Mouse (Mus musculus): ENCODE results near the gene Cdc37l1. TPM values are rescaled to one million over a fixed set of nuclear protein-coding genes. Genes with fewer than 3 reads are reported as not detected.

Cdc37l1 gene
- polyA plus RNA-seq, 1 experiment from 2014 or later: 52.4 TPM

DNA sequence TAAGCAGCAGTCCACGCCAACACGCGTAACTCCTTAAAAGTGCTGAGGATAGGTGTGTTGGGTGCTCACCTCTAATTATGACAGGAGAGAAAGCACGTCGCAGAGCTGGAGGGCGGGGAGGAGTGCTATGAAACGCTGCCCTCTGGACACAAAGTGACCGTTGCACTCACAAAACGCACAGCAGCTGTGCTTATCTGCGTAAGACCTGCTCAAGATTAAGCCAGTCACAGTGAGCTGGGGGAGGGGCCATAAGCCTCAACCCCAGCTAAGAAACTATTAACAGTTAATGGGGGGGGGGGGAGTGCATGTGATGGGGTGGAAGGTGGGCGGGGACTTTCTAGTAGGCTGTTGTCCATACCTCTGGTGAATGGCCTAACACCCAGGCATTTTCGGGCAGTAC is 62.6 kb downstream of the Cdc37l1 start:
- Histone ChIP-seq H3K27ac (no peak overlapping the region), H3K9ac (no peak overlapping the region), H3K36me3 (no peaks in the 10 kb centered on the region), H3K4me2 (no peak overlapping the region), H3K4me1 (replicated peaks) (0 out of 2 replicates have a peak, but pooled peaks cover 4% of the 10 kb centered on the region), H3K27me3 (no peaks in the 10 kb centered on the region), H3K4me3 (no peak overlapping the region), H3K9me3 (no peaks in the 10 kb centered on the region)
- no peak for ATAC-seq (ENCODE audit: low FRiP score)
- 90% methylated on average over 12 of the region's 12 CpGs for WGBS

DNA sequence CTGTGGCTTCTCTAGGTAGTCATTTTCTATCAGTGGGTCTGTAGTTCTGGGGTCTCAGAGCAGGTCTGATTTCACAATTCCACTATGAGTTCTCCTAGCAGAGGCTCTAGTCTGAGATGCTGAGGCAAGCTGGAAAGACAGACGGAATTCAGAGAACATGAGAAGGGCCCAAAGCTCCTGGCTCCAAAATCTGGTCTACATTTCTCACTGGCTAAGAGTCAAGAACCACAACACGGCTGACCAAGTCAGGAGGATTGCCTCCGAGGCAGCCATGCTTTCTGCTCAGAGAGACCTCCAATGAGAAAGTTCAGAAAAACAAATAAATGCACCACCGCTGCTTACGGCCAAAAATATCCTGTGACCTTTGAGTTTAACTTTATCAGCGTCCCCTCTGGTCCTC is 64.4 kb downstream of the Cdc37l1 start:
- Histone ChIP-seq H3K27me3 (no peaks in the 10 kb centered on the region), H3K9ac (no peak overlapping the region), H3K9me3 (no peaks in the 10 kb centered on the region), H3K27ac (no peak overlapping the region), H3K4me1 (replicated peaks) (no peaks in the 10 kb centered on the region), H3K4me2 (no peak overlapping the region), H3K4me3 (no peak overlapping the region), H3K36me3 (no peaks in the 10 kb centered on the region)
- no peak for ATAC-seq (ENCODE audit: low FRiP score)
- 84% methylated on average over 6 of the region's 6 CpGs for WGBS

DNA sequence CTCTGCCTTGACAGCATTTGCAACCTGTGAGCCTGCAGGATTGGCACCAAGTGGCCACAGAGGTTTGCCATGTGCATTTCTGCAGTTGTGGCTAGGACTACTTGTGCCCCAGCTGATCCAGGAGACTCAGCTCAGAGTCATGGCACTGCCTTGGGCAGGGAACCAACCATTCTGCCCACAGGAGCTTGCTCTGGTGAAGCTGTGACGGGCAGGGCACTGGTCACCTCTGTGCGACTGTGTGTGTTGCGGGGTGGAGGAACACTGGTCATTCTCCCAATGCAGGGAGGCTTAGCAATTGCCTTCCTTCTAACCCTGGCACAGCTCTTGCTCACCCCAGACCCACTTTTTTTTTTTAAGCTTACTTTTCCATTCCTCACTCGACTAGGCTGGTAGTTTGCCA is 65.3 kb downstream of the Cdc37l1 start:
- no peak overlapping the region for H3K4me3 ChIP-seq
- H3K27ac ChIP-seq: no peak overlapping the region
- H3K4me2 ChIP-seq: no peak overlapping the region
- H3K9ac ChIP-seq: no peak overlapping the region
- no peaks in the 10 kb centered on the region for H3K4me1 ChIP-seq (replicated peaks)
- H3K9me3 ChIP-seq: no peaks in the 10 kb centered on the region
- H3K27me3 ChIP-seq: no peaks in the 10 kb centered on the region
- H3K36me3 ChIP-seq: no peaks in the 10 kb centered on the region
- no peak for ATAC-seq (ENCODE audit: low FRiP score)
- 88% methylated on average over 4 of the region's 4 CpGs for WGBS

DNA sequence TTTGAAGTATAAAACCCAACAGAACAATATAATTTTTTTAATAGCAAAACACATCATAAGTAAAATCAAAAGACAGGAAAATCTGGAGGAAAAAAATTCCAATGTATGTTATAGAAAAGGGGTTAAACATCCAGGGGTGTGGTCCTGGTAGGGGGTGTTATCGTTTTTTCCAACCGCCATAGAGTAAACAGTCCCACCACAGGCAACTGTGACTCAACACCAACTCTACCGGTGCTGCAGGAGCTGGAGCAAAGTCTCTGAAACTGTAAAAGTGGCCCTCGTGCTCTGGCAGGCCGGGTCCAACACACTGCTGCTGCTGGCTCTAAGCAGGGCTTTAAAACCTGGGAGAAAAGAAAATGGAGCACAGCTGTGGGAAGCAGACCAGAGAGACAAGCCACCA is 68.6 kb downstream of the Cdc37l1 start:
- Histone ChIP-seq H3K9me3 (no peaks in the 10 kb centered on the region), H3K4me3 (no peak overlapping the region), H3K36me3 (no peaks in the 10 kb centered on the region), H3K27ac (no peak overlapping the region), H3K9ac (no peak overlapping the region), H3K4me1 (replicated peaks) (0 out of 2 replicates have a peak, but pooled peaks cover under 1% of the 10 kb centered on the region), H3K4me2 (no peak overlapping the region), H3K27me3 (no peaks in the 10 kb centered on the region)
- 88% methylated on average over 5 of the region's 5 CpGs for WGBS
- ATAC-seq (ENCODE audit: low FRiP score): no peak

DNA sequence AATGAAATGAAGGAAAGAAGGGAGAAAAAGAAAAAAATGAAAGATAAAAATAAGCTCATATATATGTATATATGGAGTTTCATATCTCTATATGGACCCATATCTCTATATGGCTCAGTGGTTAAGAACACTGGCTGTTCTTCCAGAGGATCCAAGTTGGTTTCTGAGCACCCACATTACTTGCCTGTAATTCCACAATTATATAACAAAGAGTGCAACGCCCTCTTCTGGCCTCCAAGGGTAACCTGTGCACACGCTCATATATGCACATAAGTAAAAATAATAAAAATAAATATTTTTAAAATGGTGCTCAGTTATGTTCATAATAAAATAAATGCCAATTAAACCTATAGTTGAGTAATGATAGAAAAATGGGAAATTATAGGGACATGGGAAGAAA is 69.5 kb downstream of the Cdc37l1 start:
- Histone ChIP-seq H3K4me3 (no peak overlapping the region), H3K36me3 (no peaks in the 10 kb centered on the region), H3K9ac (no peak overlapping the region), H3K4me2 (no peak overlapping the region), H3K4me1 (replicated peaks) (0 out of 2 replicates have a peak, but pooled peaks cover 7% of the 10 kb centered on the region), H3K27me3 (no peaks in the 10 kb centered on the region), H3K27ac (no peak overlapping the region), H3K9me3 (no peaks in the 10 kb centered on the region)
- ATAC-seq (ENCODE audit: low FRiP score): no peak
- 91% methylated on average over 2 of the region's 2 CpGs for WGBS

DNA sequence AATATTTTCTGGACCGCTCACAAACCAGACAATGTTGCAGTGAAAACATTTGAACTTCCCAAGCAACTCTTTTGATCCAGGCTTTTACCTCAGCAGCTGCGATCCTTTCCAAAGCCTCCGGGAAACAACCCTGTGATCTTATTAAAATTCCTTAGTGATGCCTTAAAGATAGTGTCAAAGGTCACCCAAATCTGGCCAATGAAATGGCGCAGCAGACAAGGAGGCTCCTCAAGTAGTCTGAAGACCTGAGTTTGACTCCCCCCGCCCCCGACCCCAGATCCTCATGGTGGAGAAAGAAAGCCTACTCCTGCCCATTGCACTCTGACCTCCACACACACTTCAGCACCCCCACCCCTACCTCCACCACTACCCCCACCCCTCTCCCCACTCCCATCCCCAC is 70.1 kb downstream of the Cdc37l1 start:
- no peaks in the 10 kb centered on the region for H3K9me3 ChIP-seq
- H3K4me3 ChIP-seq: no peak overlapping the region
- no peaks in the 10 kb centered on the region for H3K27me3 ChIP-seq
- H3K4me1 ChIP-seq (replicated peaks): 0 out of 2 replicates have a peak, but pooled peaks cover 7% of the 10 kb centered on the region
- H3K9ac ChIP-seq: no peak overlapping the region
- ATAC-seq (ENCODE audit: low FRiP score): no peak
- H3K27ac ChIP-seq: no peak overlapping the region
- WGBS: 35% methylated on average over 6 of the region's 6 CpGs
- no peak overlapping the region for H3K4me2 ChIP-seq
- H3K36me3 ChIP-seq: no peaks in the 10 kb centered on the region

DNA sequence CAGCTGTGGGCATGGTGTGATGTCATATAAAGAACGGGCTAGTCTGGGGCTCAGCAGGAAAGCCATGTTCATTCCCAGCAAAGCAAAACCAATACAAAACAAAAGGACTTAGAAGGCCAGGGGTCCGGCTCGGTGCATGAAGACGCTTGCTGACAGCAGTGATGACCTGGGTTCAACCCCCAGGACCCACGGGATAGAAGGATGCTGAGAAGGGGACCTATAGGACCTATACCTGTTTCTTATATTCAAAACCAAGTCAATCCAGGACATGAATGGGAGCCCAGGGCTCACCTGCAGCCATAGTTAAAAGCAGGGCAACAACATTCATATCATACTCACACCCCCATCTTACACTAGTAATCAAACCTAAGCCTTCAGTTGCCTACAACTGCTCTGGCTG is 72.9 kb downstream of the Cdc37l1 start:
- Histone ChIP-seq H3K27me3 (no peaks in the 10 kb centered on the region), H3K9me3 (no peaks in the 10 kb centered on the region), H3K27ac (no peak overlapping the region), H3K4me3 (no peak overlapping the region), H3K9ac (no peak overlapping the region), H3K4me1 (replicated peaks) (peaks cover 15% of the 10 kb centered on the region; the same call in 1 of the 2 replicates), H3K36me3 (no peaks in the 10 kb centered on the region), H3K4me2 (no peak overlapping the region)
- 73% methylated on average over 5 of the region's 5 CpGs for WGBS
- no peak for ATAC-seq (ENCODE audit: low FRiP score)

DNA sequence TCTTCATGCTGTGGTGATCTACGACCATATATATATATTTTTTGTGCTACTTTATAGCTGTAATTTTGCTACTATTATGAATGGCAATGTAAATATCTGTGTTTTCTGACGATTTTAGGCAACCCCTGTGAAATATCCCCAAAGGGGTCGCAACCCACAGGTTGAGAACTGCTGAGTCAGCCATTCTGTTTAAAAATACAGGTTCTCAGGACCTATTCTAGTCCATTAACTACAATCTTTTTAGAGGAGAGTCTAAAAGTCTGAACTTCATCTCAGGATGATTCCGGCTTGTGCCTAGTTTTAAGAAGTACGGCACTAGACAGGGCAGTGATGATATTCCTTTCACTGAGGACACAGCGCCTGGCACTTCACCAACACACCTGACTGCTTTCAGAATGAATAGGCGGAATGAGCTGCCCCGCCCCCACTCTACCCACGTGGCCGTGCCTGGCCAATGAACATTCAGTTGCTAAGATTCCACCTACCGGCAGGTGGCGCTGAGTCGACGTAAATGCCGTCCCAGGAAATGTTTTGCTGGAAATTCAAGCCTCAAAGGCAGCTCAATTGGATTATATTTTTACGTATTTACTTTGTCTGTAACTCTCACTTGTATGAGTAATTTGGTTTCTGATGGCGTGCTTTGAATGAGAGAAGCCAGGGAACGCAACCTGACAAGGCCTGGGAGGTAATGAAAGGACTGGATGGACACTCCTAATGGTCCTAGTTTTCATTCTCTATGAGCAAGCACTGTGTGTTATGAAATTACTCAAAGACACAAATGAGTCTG is 73.6 kb downstream of the Cdc37l1 start:
- Histone ChIP-seq H3K9me3 (no peaks in the 10 kb centered on the region), H3K4me3 (no peak overlapping the region), H3K27ac (no peak overlapping the region; the same call in 1 of the 2 replicates), H3K4me1 (replicated peaks) (peaks cover 15% of the 10 kb centered on the region; the same call in 1 of the 2 replicates), H3K36me3 (no peaks in the 10 kb centered on the region), H3K4me2 (peak overlapping the region; percentile 41), H3K27me3 (no peaks in the 10 kb centered on the region), H3K9ac (no peak overlapping the region)
- WGBS: 17% methylated on average over 18 of the region's 18 CpGs
- peak; percentile 85 for ATAC-seq (ENCODE audit: low FRiP score)

DNA sequence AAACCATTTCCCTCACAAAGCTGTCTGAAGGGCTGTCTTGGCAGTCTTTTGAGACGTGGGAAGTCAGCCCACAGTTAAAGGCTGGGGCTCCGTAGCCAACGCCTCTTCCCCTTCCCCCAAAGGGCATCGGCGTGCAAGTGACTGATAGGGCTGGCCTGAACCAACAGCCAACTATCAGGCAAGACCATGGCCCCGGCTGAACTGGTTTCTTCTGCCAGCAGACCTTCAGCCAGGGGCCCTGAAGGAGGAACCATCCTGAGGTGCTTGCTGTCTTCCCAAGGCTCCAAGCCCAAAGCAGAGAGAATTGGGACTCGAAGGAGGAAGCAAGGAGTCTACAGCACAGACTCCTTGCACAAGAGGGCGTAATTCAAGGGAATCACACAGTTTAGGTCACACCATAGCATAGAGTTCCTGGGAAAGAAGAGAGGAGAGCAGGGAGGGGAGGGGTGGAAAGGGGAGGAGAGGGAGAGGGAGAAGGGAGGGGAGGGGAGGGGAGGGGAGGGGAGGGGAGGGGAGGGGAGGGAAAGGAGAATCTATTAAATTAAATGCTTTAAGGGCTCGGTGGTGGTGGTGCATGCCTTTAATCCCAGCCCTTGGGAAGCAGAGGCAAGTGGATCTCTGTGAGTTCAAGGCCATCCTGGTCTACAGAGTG is 74.4 kb downstream of the Cdc37l1 start:
- H3K9me3 ChIP-seq: no peaks in the 10 kb centered on the region
- H3K4me3 ChIP-seq: no peak overlapping the region
- H3K36me3 ChIP-seq: no peaks in the 10 kb centered on the region
- H3K27ac ChIP-seq: peak overlapping the region; percentile 18; the same call in 1 of the 2 replicates
- H3K4me1 ChIP-seq (replicated peaks): peaks cover 15% of the 10 kb centered on the region; the same call in 1 of the 2 replicates
- H3K9ac ChIP-seq: no peak overlapping the region
- H3K27me3 ChIP-seq: no peaks in the 10 kb centered on the region
- 72% methylated on average over 9 of the region's 9 CpGs for WGBS
- ATAC-seq (ENCODE audit: low FRiP score): 0 out of 2 replicates have a peak, but pooled peaks have one; percentile 40
- H3K4me2 ChIP-seq: peak overlapping the region; percentile 41; the same call in 1 of the 2 replicates

DNA sequence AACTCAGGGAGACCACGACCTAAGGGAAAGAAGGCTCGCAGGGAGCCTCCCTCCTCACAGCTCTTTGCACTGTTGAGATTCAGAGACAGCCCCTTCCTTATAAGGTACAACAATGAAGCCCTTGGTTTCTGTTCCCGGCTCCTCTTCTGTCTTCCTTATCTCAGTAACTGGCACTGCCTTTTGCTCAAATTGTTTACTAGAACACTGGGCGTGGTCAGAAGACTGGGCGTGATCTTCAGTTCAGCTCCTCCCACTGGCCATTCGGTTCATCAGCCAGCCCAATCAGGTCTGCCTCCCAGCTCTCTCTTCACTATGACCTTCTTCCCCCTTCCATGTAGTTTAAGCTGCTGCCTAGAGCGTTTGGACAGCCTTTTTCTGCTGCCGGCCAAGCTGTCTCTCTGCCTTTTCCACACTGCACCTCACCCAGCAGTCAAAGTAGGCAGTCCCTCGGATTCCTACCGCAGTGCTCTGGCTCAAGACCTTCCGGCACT is 76.9 kb downstream of the Cdc37l1 start:
- Histone ChIP-seq H3K4me2 (peak overlapping the region; percentile 32), H3K9ac (no peak overlapping the region)
- 16% methylated on average over 11 of the region's 11 CpGs for WGBS

DNA sequence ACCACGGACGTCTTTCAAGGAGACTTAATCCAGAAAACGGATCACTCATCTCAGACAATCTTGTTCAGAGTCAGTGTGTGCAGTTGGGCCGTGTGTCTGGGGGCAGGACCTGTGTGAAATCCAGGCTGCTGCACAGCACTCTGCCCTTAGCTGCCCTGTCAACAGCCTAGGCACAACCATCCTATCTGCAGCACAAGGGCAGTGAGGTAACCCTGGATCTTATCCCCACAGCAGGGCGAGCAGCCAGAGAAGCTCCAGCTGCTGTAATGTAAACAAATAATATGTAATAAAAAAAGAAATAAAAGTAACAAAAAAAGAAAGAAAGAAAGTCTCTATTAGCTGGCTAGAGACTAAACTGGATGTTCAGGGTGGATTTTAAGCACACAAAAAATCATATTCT is 79.0 kb downstream of the Cdc37l1 start:
- H3K27me3 ChIP-seq: no peaks in the 10 kb centered on the region
- 89% methylated on average over 5 of the region's 5 CpGs for WGBS
- H3K4me3 ChIP-seq: no peak overlapping the region
- no peaks in the 10 kb centered on the region for H3K36me3 ChIP-seq
- H3K4me1 ChIP-seq (replicated peaks): peaks cover 10% of the 10 kb centered on the region; the same call in 1 of the 2 replicates
- H3K4me2 ChIP-seq: no peak overlapping the region
- H3K27ac ChIP-seq: no peak overlapping the region
- no peak overlapping the region for H3K9ac ChIP-seq
- ATAC-seq (ENCODE audit: low FRiP score): no peak
- H3K9me3 ChIP-seq: no peaks in the 10 kb centered on the region

More for the DNA sequence above, 76.9 kb downstream of the Cdc37l1 start:
- no peaks in the 10 kb centered on the region for H3K9me3 ChIP-seq
- H3K27ac ChIP-seq: no peak overlapping the region
- no peaks in the 10 kb centered on the region for H3K36me3 ChIP-seq
- peak; percentile 33; the same call in 1 of the 2 replicates for ATAC-seq (ENCODE audit: low FRiP score)
- no peaks in the 10 kb centered on the region for H3K27me3 ChIP-seq
- peaks cover 15% of the 10 kb centered on the region; the same call in 1 of the 2 replicates for H3K4me1 ChIP-seq (replicated peaks)
- H3K4me3 ChIP-seq: peak overlapping the region; percentile 17; the same call in 1 of the 2 replicates

DNA sequence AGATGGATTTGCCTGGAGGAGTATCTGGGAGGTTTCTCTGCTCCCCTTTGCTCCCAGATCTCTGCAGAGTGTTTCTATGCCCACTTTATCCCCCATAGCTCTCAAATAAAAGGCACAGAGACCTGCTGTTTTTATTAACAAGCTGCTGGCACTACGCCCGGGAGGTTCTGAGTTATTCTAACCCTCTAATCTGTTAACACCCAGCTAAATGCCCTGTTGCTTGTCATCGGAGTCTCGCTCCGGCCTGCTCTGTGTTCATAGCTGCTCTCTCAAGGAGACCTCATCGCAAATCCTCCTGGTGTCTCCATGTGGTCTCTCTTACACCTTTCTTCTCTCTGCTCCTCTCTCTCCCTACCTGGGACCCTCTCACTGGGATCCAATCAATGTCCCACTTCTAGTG is 84.7 kb downstream of the Cdc37l1 start:
- H3K9ac ChIP-seq: no peak overlapping the region
- WGBS: 66% methylated on average over 6 of the region's 6 CpGs
- H3K27ac ChIP-seq: no peak overlapping the region
- no peak overlapping the region for H3K4me3 ChIP-seq
- no peak for ATAC-seq (ENCODE audit: low FRiP score)
- 0 out of 2 replicates have a peak, but pooled peaks cover 4% of the 10 kb centered on the region for H3K4me1 ChIP-seq (replicated peaks)
- H3K4me2 ChIP-seq: no peak overlapping the region
- no peaks in the 10 kb centered on the region for H3K36me3 ChIP-seq
- no peaks in the 10 kb centered on the region for H3K27me3 ChIP-seq
- H3K9me3 ChIP-seq: no peaks in the 10 kb centered on the region
